Mouse (Mus musculus) heart, adult 2 months (tissue): Measurements from ENCODE around the gene Zfp423. TPM values are rescaled to one million over a fixed set of nuclear protein-coding genes. Genes with fewer than 3 reads are reported as not detected.

Experiments
- DNase-seq, 2 experiments: peaks; one replicate each; pipeline ENCODE4 v3.0.0; 2021
- H3K27ac ChIP-seq: fragments of 200-600 bp; 2 replicates; pipeline ENCODE4 v1.8.1; 2022
- H3K27me3 ChIP-seq: fragments of 200-500 bp; 2 replicates; pipeline ENCODE4 v1.6.1; 2012; ENCODE audit warnings: mild to moderate bottlenecking, low read length, inconsistent platforms, mixed read lengths; ENCODE audit not compliant: control insufficient read depth, insufficient read depth
- H3K36me3 ChIP-seq: fragments of 200-500 bp; 2 replicates; pipeline ENCODE4 v1.6.1; 2012; ENCODE audit warnings: low read length, inconsistent platforms; ENCODE audit not compliant: control insufficient read depth, insufficient read depth
- H3K4me1 ChIP-seq: fragments of 200-500 bp; 2 replicates; pipeline ENCODE4 v1.6.1; 2011; ENCODE audit warnings: low read length; ENCODE audit not compliant: control insufficient read depth, insufficient read depth
- H3K4me3 ChIP-seq: fragments of 200-600 bp; 2 replicates; pipeline ENCODE4 v1.8.1; 2022
- H3K79me2 ChIP-seq: fragments of 200-500 bp; replicated peaks from 2 replicates; pipeline ENCODE4 v1.6.1; 2012; ENCODE audit warnings: mild to moderate bottlenecking, inconsistent platforms, low read length, moderate library complexity, mixed read lengths; ENCODE audit not compliant: control insufficient read depth, insufficient read depth
- H3K9ac ChIP-seq: fragments of 200-500 bp; 2 replicates; pipeline ENCODE4 v1.6.1; 2012; ENCODE audit warnings: low read depth, mild to moderate bottlenecking, control low read depth, inconsistent platforms, low read length, mixed read lengths
- CTCF ChIP-seq: fragments of 200-600 bp; IDR thresholded peaks from 2 replicates; pipeline ENCODE4 v1.8.1; 2022; ENCODE audit warnings: antibody characterized with exemption, mild to moderate bottlenecking, moderate library complexity
- EP300 ChIP-seq: fragments of 200-500 bp; IDR thresholded peaks from 2 replicates; pipeline ENCODE4 v1.6.1; 2011; ENCODE audit warnings: low read depth, low read length, control low read depth; ENCODE audit not compliant: insufficient read depth
- POLR2A ChIP-seq: fragments of 200-500 bp; IDR thresholded peaks from 2 replicates; pipeline ENCODE4 v1.6.1; 2011; ENCODE audit warnings: mild to moderate bottlenecking, low read depth, low read length, control low read depth; ENCODE audit not compliant: insufficient read depth
- WGBS: fragments of 180-500 bp; shearing (Covaris S2); methylation state at CpG from one replicate; pipeline ENCODE4 v1.1.7; 2018; 5-methylcytosine and 5-hydroxymethylcytosine counted together
- intact Hi-C: fragments of 180-260 bp; cut with DNase I; formaldehyde crosslinking; loops from one replicate; pipeline ENCODE4 v1.15.1; 2025
- polyA plus RNA-seq: library from polyadenylated mRNA; depleted of rRNA; stranded (reverse); fragments of >200 nt; gene quantifications from 2 replicates; pipeline ENCODE4 v1.2.3, GENCODE M21; 2012
- total RNA-seq, 2 experiments: library from RNA; stranded (reverse); gene quantifications; 2 replicates each; pipeline ENCODE4 v1.2.3; 2021

Gene Zfp423
- total and polyA plus RNA-seq, 3 experiments, result 4.3 to 5.3 (median 4.8) TPM

GRCm38 (mm10) chr8:87875852-87876251 is 83.5 kb downstream of the Zfp423 start:
- TF ChIP-seq POLR2A (no peak), EP300 (no peak), CTCF (peak; percentile 58)
- intact Hi-C loops, result loop anchor here (5.0 kb wide), 1 partner anchor 86 kb away; no protein-coding TSS in a partner anchor
- 0 out of 2 replicates have a peak, but pooled peaks cover 3% of the 10 kb centered on the region for H3K4me1 ChIP-seq
- no peak overlapping the region for H3K4me3 ChIP-seq
- H3K27ac ChIP-seq, result no peak overlapping the region
- no peak for DNase-seq
- no peak overlapping the region for H3K9ac ChIP-seq
- H3K27me3 ChIP-seq, result no peaks in the 10 kb centered on the region
- WGBS, result 59% methylated on average over 6 of the region's 6 CpGs
- no peaks in the 10 kb centered on the region for H3K36me3 ChIP-seq
- H3K79me2 ChIP-seq, result no peaks in the 10 kb centered on the region

DNA sequence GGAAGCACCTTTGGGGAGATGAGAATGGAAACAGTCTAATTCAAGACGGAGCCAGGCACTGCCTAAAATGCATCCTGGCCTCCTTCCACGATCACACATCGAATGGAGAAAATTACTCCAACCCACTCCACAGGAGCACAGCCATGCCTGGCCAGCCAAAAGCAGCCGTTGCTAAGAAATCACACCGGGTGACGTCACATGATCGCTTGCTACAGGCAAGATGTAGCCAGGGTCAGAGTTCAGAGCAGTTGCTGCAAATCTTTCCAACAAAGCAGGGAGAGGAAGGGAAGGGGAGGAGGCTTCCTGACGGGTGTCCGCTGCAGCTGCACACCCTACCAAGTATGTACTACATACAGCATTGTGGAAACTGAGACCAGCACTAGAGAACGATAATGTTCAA is 83.9 kb downstream of the Zfp423 start:
- 0 out of 2 replicates have a peak, but pooled peaks cover 3% of the 10 kb centered on the region for H3K4me1 ChIP-seq
- no peaks in the 10 kb centered on the region for H3K36me3 ChIP-seq
- H3K27ac ChIP-seq, result no peak overlapping the region
- 31% methylated on average over 10 of the region's 10 CpGs for WGBS
- peak in 1 of 2 experiments; percentile 27 for DNase-seq
- no peaks in the 10 kb centered on the region for H3K79me2 ChIP-seq
- no peak overlapping the region for H3K4me3 ChIP-seq
- intact Hi-C loops, result loop anchor here (5.0 kb wide), 1 partner anchor 87 kb away; no protein-coding TSS in a partner anchor
- no peaks in the 10 kb centered on the region for H3K27me3 ChIP-seq
- H3K9ac ChIP-seq, result no peak overlapping the region
- TF ChIP-seq POLR2A, result no peak
- no peak for TF ChIP-seq CTCF
- TF ChIP-seq EP300, result no peak

- H3K27ac ChIP-seq, result no peak overlapping the region
- intact Hi-C loops, result no loop called here
- TF ChIP-seq CTCF, result no peak
- no peak for TF ChIP-seq EP300
- no peak for TF ChIP-seq POLR2A
- H3K79me2 ChIP-seq, result no peaks in the 10 kb centered on the region
- 0 out of 2 replicates have a peak, but pooled peaks cover 3% of the 10 kb centered on the region for H3K4me1 ChIP-seq
- no peak for DNase-seq
- no peak overlapping the region for H3K9ac ChIP-seq
- H3K36me3 ChIP-seq, result no peaks in the 10 kb centered on the region
- H3K4me3 ChIP-seq, result no peak overlapping the region
- no peaks in the 10 kb centered on the region for H3K27me3 ChIP-seq
- 83% methylated on average over 14 of the region's 14 CpGs for WGBS
Measured at GRCm38 (mm10) chr8:87872987-87873550, 86.3 kb downstream of the Zfp423 start.

DNA sequence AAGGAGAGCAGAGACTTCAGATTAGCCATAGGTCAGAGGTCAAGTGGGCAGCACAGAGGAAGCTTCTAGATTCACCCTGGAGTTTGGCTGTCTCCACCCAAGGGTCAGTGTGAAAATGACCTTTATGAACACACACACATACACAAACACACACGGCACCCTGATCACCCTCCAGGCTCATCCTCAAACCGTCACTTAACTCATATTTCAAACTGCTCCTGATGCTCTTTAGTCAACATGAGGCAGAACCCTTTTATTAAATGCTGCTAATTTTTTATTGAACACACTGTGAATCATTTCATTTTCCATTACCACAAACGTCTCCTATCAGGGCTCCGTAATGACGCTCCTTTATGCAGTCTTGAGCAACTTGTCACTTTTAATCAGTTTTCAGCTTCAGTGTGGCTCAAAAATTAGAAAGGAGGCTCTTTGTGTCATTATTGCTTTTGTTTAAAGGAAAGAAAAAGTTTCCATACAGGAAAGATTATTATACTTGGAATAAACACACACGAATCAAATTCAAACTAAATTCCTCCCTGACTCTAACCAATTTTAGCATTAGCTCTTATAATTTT is 87.0 kb downstream of the Zfp423 start:
- 82% methylated on average over 6 of the region's 6 CpGs for whole genome bisulfite sequencing
- intact Hi-C loops, result no loop called here
- H3K27me3 ChIP-seq, result no peaks in the 10 kb centered on the region
- H3K4me3 ChIP-seq, result no peak overlapping the region
- H3K9ac ChIP-seq, result no peak overlapping the region
- H3K27ac ChIP-seq, result no peak overlapping the region
- DNase-seq, result no peak
- H3K36me3 ChIP-seq, result no peaks in the 10 kb centered on the region
- TF ChIP-seq CTCF, result no peak
- no peak for TF ChIP-seq EP300
- no peak for TF ChIP-seq POLR2A
- H3K4me1 ChIP-seq, result 0 out of 2 replicates have a peak, but pooled peaks cover 3% of the 10 kb centered on the region
- H3K79me2 ChIP-seq, result no peaks in the 10 kb centered on the region

- Histone ChIP-seq H3K9ac (no peak overlapping the region), H3K4me1 (no peaks in the 10 kb centered on the region), H3K4me3 (no peak overlapping the region), H3K79me2 (no peaks in the 10 kb centered on the region), H3K27me3 (no peaks in the 10 kb centered on the region), H3K36me3 (no peaks in the 10 kb centered on the region), H3K27ac (no peak overlapping the region)
- intact Hi-C loops, result no loop called here
- 72% methylated on average over 6 of the region's 6 CpGs for WGBS
- no peak for TF ChIP-seq EP300
- TF ChIP-seq CTCF, result no peak
- no peak for TF ChIP-seq POLR2A
- no peak for DNase-seq
Measured at GRCm38 (mm10) chr8:87866586-87866985, 92.8 kb downstream of the Zfp423 start.

DNA sequence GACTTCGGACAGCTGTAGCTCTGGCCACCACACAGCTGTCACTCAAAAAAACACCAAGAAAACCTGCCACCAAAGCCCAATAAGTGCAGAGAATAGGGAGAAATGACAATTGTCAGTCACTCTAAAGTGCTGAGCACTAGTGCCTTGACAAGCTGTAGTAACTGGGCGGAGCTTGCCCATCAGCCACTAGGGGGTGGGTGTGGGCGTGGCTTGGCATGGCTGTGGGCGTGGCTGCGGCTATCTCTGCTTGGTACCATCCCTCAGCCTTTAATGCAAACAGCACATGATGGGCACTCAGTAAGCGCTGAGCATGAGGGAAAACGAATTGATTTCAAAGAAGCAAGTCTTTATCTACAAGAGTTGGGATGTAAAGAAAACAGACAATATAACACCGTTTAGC is 95.2 kb downstream of the Zfp423 start:
- no peak overlapping the region for H3K4me3 ChIP-seq
- intact Hi-C loops, result no loop called here
- H3K9ac ChIP-seq, result no peak overlapping the region
- DNase-seq, result no peak
- TF ChIP-seq POLR2A (no peak), CTCF (no peak), EP300 (no peak)
- WGBS, result 67% methylated on average over 8 of the region's 8 CpGs
- H3K36me3 ChIP-seq, result no peaks in the 10 kb centered on the region
- H3K4me1 ChIP-seq, result peaks cover under 1% of the 10 kb centered on the region; the same call in 1 of the 2 replicates
- no peaks in the 10 kb centered on the region for H3K27me3 ChIP-seq
- no peak overlapping the region for H3K27ac ChIP-seq
- H3K79me2 ChIP-seq, result no peaks in the 10 kb centered on the region
